Mouse (Mus musculus): ENCODE results near the gene Carmil1. TPM values are rescaled to one million over a fixed set of nuclear protein-coding genes. Genes with fewer than 3 reads are reported as not detected.
"Not testable (repeated sequence)": the region's sequence is repeated elsewhere in the genome, so short reads cannot be mapped to it uniquely, and the experiment has no call there.

The Carmil1 gene
- polyA plus RNA-seq, 1 experiment from 2014 or later, result 8.4 TPM

GRCm38 (mm10) chr13:24117181-24117812, 163.3 kb downstream of the Carmil1 start:
- no peak overlapping the region for H3K27ac ChIP-seq (replicated peaks)
- 71% methylated on average over 7 of the region's 7 CpGs for WGBS
- H3K27me3 ChIP-seq (replicated peaks), result peaks cover 19% of the 10 kb centered on the region
- H3K9me3 ChIP-seq, result no peaks in the 10 kb centered on the region
- no peaks in the 10 kb centered on the region for H3K36me3 ChIP-seq
- ATAC-seq (ENCODE audit: extremely low read depth, insufficient number of reproducible peaks, low FRiP score, low TSS enrichment), result no peak
- no peaks in the 10 kb centered on the region for H3K4me1 ChIP-seq
- H3K9ac ChIP-seq, result no peak overlapping the region
- no peak overlapping the region for H3K4me3 ChIP-seq
- no peak overlapping the region for H3K4me2 ChIP-seq

GRCm38 (mm10) chr13:24112689-24113348, 167.8 kb downstream of the Carmil1 start:
- peaks cover 6% of the 10 kb centered on the region; the same call in 1 of the 2 replicates for H3K4me1 ChIP-seq
- no peak overlapping the region for H3K27ac ChIP-seq (replicated peaks)
- H3K9me3 ChIP-seq, result no peaks in the 10 kb centered on the region
- H3K4me3 ChIP-seq, result no peak overlapping the region
- no peak overlapping the region for H3K4me2 ChIP-seq
- no peaks in the 10 kb centered on the region for H3K36me3 ChIP-seq
- no peak overlapping the region for H3K9ac ChIP-seq
- ATAC-seq (ENCODE audit: extremely low read depth, insufficient number of reproducible peaks, low FRiP score, low TSS enrichment), result no peak
- WGBS, result 66% methylated on average over 9 of the region's 9 CpGs
- H3K27me3 ChIP-seq (replicated peaks), result peaks cover 51% of the 10 kb centered on the region

GRCm38 (mm10) chr13:24110329-24110728, 170.3 kb downstream of the Carmil1 start:
- WGBS, result 82% methylated on average over 7 of the region's 7 CpGs
- H3K4me2 ChIP-seq, result no peak overlapping the region

GRCm38 (mm10) chr13:24108282-24108681, 172.3 kb downstream of the Carmil1 start:
- no peak overlapping the region for H3K4me3 ChIP-seq
- WGBS, result 9% methylated on average over 7 of the region's 7 CpGs
- H3K9me3 ChIP-seq, result no peaks in the 10 kb centered on the region
- H3K4me1 ChIP-seq, result peaks cover 35% of the 10 kb centered on the region
- H3K27me3 ChIP-seq (replicated peaks), result peaks cover 68% of the 10 kb centered on the region
- no peaks in the 10 kb centered on the region for H3K36me3 ChIP-seq
- H3K9ac ChIP-seq, result no peak overlapping the region
- ATAC-seq (ENCODE audit: extremely low read depth, insufficient number of reproducible peaks, low FRiP score, low TSS enrichment), result no peak
- H3K27ac ChIP-seq (replicated peaks), result no peak overlapping the region
- H3K4me2 ChIP-seq, result no peak overlapping the region

More at GRCm38 (mm10) chr13:24110329-24110728, 170.3 kb downstream of the Carmil1 start:
- H3K9ac ChIP-seq, result no peak overlapping the region
- ATAC-seq (ENCODE audit: extremely low read depth, insufficient number of reproducible peaks, low FRiP score, low TSS enrichment), result no peak
- H3K4me1 ChIP-seq, result peaks cover 26% of the 10 kb centered on the region
- no peak overlapping the region for H3K4me3 ChIP-seq
- no peaks in the 10 kb centered on the region for H3K9me3 ChIP-seq
- peaks cover 64% of the 10 kb centered on the region for H3K27me3 ChIP-seq (replicated peaks)
- H3K36me3 ChIP-seq, result no peaks in the 10 kb centered on the region
- H3K27ac ChIP-seq (replicated peaks), result no peak overlapping the region

GRCm38 (mm10) chr13:24107058-24107457, 173.5 kb downstream of the Carmil1 start:
- H3K4me1 ChIP-seq, result peaks cover 35% of the 10 kb centered on the region
- H3K27me3 ChIP-seq (replicated peaks), result peaks cover 68% of the 10 kb centered on the region
- ATAC-seq (ENCODE audit: extremely low read depth, insufficient number of reproducible peaks, low FRiP score, low TSS enrichment), result no peak
- no peaks in the 10 kb centered on the region for H3K9me3 ChIP-seq
- no peak overlapping the region for H3K27ac ChIP-seq (replicated peaks)
- H3K4me3 ChIP-seq, result no peak overlapping the region
- H3K36me3 ChIP-seq, result no peaks in the 10 kb centered on the region
- no peak overlapping the region for H3K4me2 ChIP-seq
- WGBS, result 82% methylated on average over 3 of the region's 3 CpGs
- H3K9ac ChIP-seq, result no peak overlapping the region

GRCm38 (mm10) chr13:24105838-24106237, 174.8 kb downstream of the Carmil1 start:
- H3K9me3 ChIP-seq, result no peaks in the 10 kb centered on the region
- H3K9ac ChIP-seq, result no peak overlapping the region
- peaks cover 56% of the 10 kb centered on the region for H3K27me3 ChIP-seq (replicated peaks)
- H3K36me3 ChIP-seq, result no peaks in the 10 kb centered on the region
- H3K4me1 ChIP-seq, result peaks cover 44% of the 10 kb centered on the region
- H3K4me3 ChIP-seq, result no peak overlapping the region
- H3K27ac ChIP-seq (replicated peaks), result no peak overlapping the region
- 73% methylated on average over 5 of the region's 5 CpGs for WGBS
- ATAC-seq (ENCODE audit: extremely low read depth, insufficient number of reproducible peaks, low FRiP score, low TSS enrichment), result no peak
- H3K4me2 ChIP-seq, result no peak overlapping the region

GRCm38 (mm10) chr13:24105340-24105669, 175.3 kb downstream of the Carmil1 start:
- Histone ChIP-seq H3K27ac (replicated peaks) (no peak overlapping the region), H3K4me2 (no peak overlapping the region), H3K9me3 (no peaks in the 10 kb centered on the region), H3K27me3 (replicated peaks) (peaks cover 51% of the 10 kb centered on the region), H3K36me3 (no peaks in the 10 kb centered on the region), H3K4me1 (peaks cover 47% of the 10 kb centered on the region), H3K4me3 (no peak overlapping the region), H3K9ac (no peak overlapping the region)
- ATAC-seq (ENCODE audit: extremely low read depth, insufficient number of reproducible peaks, low FRiP score, low TSS enrichment), result no peak
- WGBS, result 44% methylated on average over 1 of the region's 1 CpGs

GRCm38 (mm10) chr13:24104611-24105339, 175.8 kb downstream of the Carmil1 start:
- 63% methylated on average over 8 of the region's 9 CpGs for WGBS
- not testable (repeated sequence) for H3K9ac ChIP-seq; ATAC-seq (ENCODE audit: extremely low read depth, insufficient number of reproducible peaks, low FRiP score, low TSS enrichment); H3K4me3 ChIP-seq; H3K4me2 ChIP-seq; H3K27ac ChIP-seq (replicated peaks); H3K9me3 ChIP-seq; H3K36me3 ChIP-seq
- H3K4me1 ChIP-seq, result peaks cover 47% of the 10 kb centered on the region
- H3K27me3 ChIP-seq (replicated peaks), result peaks cover 50% of the 10 kb centered on the region

- H3K36me3 ChIP-seq, result no peaks in the 10 kb centered on the region
- ATAC-seq (ENCODE audit: extremely low read depth, insufficient number of reproducible peaks, low FRiP score, low TSS enrichment), result no peak
- WGBS, result 30% methylated on average over 4 of the region's 4 CpGs
These were observed 176.6 kb downstream of the Carmil1 start for GRCm38 (mm10) chr13:24104016-24104415.

GRCm38 (mm10) chr13:24103152-24103551, 177.4 kb downstream of the Carmil1 start:
- H3K4me1 ChIP-seq, result peaks cover 42% of the 10 kb centered on the region
- H3K9ac ChIP-seq, result no peak overlapping the region
- H3K4me2 ChIP-seq, result no peak overlapping the region
- H3K4me3 ChIP-seq, result no peak overlapping the region
- H3K27me3 ChIP-seq (replicated peaks), result peaks cover 57% of the 10 kb centered on the region
- no peaks in the 10 kb centered on the region for H3K36me3 ChIP-seq
- no peak overlapping the region for H3K27ac ChIP-seq (replicated peaks)
- no peak for ATAC-seq (ENCODE audit: extremely low read depth, insufficient number of reproducible peaks, low FRiP score, low TSS enrichment)
- WGBS, result 87% methylated on average over 2 of the region's 2 CpGs
- no peaks in the 10 kb centered on the region for H3K9me3 ChIP-seq

More at GRCm38 (mm10) chr13:24104016-24104415, 176.6 kb downstream of the Carmil1 start:
- H3K27me3 ChIP-seq (replicated peaks), result peaks cover 52% of the 10 kb centered on the region
- H3K9ac ChIP-seq, result no peak overlapping the region
- H3K9me3 ChIP-seq, result no peaks in the 10 kb centered on the region
- H3K4me1 ChIP-seq, result peaks cover 47% of the 10 kb centered on the region
- no peak overlapping the region for H3K4me3 ChIP-seq
- H3K27ac ChIP-seq (replicated peaks), result no peak overlapping the region
- no peak overlapping the region for H3K4me2 ChIP-seq

- Histone ChIP-seq H3K9me3 (no peaks in the 10 kb centered on the region), H3K36me3 (no peaks in the 10 kb centered on the region), H3K27ac (replicated peaks) (no peak overlapping the region), H3K4me2 (no peak overlapping the region), H3K4me1 (peaks cover 34% of the 10 kb centered on the region), H3K9ac (no peak overlapping the region), H3K27me3 (replicated peaks) (peaks cover 60% of the 10 kb centered on the region), H3K4me3 (no peak overlapping the region)
- 91% methylated on average over 4 of the region's 4 CpGs for WGBS
- no peak for ATAC-seq (ENCODE audit: extremely low read depth, insufficient number of reproducible peaks, low FRiP score, low TSS enrichment)
These were observed 178.3 kb downstream of the Carmil1 start for GRCm38 (mm10) chr13:24102256-24102655.

All from heart, embryonic 13.5 days (tissue).